Mouse (Mus musculus): ENCODE data around the gene C5ar1.
"Not testable (repeated sequence)": the region's sequence is repeated elsewhere in the genome, so short reads cannot be mapped to it uniquely, and the experiment has no call there.

The C5ar1 gene

GRCm38 (mm10) chr7:16259110-16259590 lies at the start of gene C5ar1:
TSS of gene C5ar1 (minus strand) at chr7:16259540.
- no peak for DNase-seq (ENCODE audit: extremely low read depth, low read depth, low spot score)

- DNase-seq (ENCODE audit: extremely low read depth, low read depth, low spot score) = no peak
Measured at GRCm38 (mm10) chr7:16308555-16309317, 49.4 kb upstream of the C5ar1 start.

DNA sequence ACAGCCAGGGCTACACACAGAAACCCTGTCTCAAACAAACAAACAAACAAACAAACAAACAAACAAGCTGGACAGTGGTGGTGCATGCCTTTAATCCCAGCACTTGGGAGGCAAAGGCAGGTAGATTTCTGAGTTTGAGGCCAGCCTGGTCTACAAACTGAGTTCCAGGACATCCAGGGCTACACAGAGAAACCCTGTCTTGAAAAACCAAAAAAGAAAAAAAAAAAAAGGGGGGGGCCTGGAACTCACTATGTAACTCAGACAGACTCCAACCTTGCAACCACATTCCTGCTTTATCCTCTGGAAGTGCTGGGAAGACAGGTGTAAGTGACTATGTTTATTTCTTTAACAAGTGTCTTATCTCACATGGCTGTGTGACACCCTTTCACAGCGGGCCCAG lies 48.8 kb upstream of the C5ar1 start, which contains the start of gene Bbc3:
Bbc3 (plus strand) TSS at position 301 of the 400 bp plus-strand sequence.
- DNase-seq (ENCODE audit: extremely low read depth, low read depth, low spot score) = not testable (repeated sequence)

DNA sequence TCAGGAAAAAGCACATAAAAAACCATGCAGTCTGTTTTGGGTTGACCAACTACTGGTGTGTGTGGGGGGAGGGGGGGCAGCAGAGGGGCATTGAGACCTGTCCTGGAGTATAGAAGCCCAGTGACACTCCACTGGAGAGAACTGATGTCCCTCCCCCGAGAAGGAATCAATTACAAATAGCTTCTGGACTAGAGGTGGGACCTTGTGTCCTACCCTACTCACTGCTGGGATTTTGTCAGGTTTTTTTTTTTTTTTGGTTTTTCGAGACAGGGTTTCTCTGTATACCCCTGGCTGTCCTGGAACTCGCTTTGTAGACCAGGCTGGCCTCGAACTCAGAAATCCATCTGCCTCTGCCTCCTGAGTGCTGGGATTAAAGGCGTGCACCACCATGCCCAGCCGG lies 47.8 kb upstream of the C5ar1 start:
- DNase-seq (ENCODE audit: extremely low read depth, low read depth, low spot score) = not testable (repeated sequence)

DNA sequence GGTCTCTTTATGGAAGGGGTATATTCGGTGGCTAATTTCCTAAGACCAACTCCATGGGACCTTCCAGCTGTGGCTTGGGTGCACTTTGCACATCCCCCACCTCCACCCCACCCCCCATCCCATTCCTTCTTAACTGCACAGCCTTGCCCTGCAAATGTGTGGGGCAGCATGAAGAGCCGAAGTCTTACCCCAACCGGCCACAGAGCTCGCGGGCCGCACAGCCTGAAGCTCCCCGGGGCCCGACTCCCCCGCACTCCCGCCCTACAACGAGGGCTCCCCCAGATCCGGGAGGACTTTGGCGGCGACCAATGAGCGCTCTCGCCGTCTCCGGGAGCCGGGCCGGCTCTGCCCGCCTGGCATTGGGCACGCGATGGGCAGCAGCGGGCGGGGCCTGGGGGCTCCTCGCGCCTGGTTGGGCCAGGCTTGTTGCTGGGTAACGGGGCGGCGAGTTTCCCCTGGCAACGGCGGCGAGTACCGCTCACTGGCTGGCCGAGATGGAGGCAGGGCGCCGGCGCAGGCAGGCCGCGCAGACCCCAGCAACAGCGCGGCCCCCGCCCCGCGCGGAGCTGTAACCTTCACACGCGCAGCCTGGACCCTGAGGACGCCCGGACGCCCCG lies 40.2 kb upstream of the C5ar1 start:
- no peak for DNase-seq (ENCODE audit: extremely low read depth, low read depth, low spot score)

DNA sequence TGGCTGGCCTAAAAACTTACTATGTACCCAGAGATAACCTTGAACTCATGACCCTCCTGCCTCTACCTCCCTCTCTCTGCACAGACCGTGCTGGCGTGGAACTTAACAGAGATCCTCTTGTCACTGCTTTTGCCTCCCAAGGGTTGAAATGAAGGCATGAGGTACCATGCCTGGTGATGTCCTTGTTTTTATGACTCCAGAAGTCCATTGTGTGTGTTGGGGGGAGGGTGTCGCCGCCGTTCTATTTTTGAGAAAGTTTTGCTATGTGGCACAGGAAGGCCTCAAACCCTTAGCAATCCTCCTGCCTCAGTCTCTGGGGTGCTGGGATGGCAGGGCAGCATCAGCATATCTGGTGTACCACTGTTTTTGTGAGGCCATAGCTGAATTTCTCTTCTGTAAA lies 39.6 kb upstream of the C5ar1 start:
- no peak for DNase-seq (ENCODE audit: extremely low read depth, low read depth, low spot score)

DNA sequence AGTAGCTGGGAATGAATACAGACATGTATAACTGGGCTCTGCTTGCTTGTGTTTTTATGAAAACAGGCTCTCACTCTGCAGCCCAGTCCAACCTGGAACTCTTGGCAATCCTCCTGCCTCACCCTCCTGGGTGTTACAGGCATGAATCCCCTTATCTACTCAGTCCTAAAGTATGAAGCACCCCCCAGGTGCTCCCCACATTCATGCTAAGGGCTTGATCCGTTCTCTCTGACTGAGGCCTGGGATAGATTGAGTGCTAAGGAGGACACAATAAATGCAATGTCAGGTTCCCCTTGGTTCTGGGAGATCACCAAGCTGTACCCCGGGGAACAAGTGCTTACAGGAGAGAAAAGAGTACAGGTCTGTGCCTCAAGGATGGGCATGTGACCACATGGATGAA lies 38.3 kb upstream of the C5ar1 start:
- no peak for DNase-seq (ENCODE audit: extremely low read depth, low read depth, low spot score)

DNA sequence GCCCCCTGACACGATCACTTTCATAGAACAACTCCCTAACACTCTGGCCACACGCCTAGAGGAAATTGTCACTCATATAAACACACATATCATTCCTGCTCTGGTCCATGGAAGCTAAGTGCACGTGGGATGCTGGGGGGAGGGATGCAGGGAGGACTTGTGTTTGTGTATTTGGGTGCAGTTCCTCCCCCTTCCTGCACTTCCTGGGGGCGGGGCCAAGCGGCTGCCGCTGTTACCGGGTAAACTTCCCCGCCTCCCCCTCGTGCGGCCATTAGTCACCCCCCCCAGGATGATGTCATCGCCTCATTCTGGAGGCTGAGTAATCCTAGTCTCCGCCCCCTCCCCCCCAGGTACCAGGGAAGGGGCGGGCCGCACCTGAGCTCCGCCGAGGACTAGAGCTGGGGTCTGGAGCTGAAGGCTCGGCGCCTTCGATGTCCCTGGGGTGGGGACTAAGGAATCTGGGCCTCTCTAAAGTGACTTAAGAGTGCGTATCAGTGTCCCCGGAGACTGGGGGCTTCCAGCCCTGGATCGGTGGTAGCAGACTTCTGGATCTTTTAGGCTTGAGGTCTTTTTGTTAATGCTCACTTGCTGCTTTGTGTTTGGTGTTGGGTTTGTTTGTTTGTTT lies 37.5 kb upstream of the C5ar1 start:
- no peak for DNase-seq (ENCODE audit: extremely low read depth, low read depth, low spot score)

GRCm38 (mm10) chr7:16296146-16296545 lies 36.8 kb upstream of the C5ar1 start:
- DNase-seq (ENCODE audit: extremely low read depth, low read depth, low spot score) = no peak

DNA sequence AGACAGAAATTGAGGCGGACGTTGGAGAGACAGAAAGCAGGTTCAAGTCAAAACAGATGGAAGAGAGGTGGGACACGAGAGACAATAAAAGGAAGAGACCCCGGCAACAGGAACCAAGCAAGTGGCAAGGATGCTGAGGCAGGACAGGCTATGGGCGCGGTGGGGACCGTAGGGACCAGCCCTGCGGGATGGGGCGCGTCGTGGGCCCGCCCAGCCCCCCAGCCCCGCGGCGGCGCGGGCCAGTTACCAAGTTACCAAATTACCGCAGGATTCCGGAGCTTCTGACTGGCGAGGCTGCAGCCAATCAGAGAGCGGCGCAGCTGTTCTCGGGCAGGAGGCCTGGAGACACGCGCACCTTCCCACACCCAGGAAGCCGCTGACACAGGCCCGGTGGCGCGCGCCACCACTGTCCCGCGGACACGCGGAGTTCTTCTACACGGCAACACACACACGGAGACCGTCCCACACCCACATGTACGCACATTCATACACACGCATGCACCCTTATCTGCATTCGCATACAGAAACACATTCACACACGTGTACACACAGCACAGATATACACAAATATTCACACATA lies 36.1 kb upstream of the C5ar1 start:
- no peak for DNase-seq (ENCODE audit: extremely low read depth, low read depth, low spot score)

DNA sequence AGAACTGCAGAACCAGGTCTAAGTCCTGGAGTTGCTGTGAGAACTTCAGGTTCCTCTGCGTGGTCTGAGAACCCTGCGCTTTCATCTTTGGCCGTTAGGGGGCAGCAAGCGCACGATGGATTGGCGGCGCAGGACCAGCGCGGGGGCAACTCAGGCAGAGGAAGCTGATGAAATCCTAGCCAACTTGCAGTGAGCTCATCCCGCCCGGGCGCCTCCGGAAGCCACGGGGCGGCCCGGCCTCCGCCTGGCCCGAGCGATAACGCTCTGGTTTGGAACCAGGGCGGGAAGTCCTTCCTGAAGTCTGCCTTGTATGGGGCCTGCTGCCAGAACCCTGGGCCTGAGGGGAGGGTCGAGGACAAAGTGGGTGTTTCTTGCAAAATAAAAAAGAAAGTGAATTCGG lies 35.5 kb upstream of the C5ar1 start:
- no peak for DNase-seq (ENCODE audit: extremely low read depth, low read depth, low spot score)

DNA sequence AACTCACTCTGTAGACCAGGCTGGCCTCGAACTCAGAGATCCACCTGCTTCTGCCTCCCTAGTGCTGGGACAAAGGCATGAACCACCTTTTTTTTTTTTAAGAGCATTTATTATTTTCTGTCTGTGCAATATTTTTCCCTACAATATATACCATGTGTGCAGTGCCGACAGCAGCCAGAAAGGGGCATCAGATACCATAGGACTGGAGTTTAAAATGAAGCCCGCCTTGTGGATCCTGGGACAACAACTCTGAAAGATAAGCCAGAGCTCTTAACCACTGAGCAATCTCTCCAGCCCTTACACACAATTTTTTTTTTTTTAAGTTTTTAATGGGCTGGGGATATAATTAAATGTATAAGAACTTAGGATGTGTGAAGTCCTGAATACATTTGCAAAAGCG lies 35.0 kb upstream of the C5ar1 start:
- no peak for DNase-seq (ENCODE audit: extremely low read depth, low read depth, low spot score)

DNA sequence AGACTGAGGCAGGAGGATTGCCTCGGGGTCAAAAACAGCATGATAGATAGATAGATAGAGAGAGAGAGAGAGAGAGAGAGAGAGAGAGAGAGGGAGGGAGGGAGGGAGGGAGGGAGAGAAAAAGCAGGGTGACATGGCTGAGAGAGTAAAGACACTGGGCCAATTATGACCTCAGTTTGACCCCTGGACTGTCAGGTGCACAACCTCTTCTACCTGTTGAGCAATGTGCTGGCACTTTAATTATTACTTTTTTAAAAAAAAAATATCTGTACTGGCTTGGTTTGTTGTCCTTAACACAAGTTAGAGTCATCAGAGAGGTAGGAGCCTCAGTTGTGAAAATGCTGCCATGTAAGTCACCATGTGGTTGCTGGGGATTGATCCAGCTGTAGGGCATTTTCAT lies 28.5 kb upstream of the C5ar1 start:
- DNase-seq (ENCODE audit: extremely low read depth, low read depth, low spot score) = no peak

- no peak for DNase-seq (ENCODE audit: extremely low read depth, low read depth, low spot score)
Measured at GRCm38 (mm10) chr7:16287016-16287415, 27.7 kb upstream of the C5ar1 start.

DNA sequence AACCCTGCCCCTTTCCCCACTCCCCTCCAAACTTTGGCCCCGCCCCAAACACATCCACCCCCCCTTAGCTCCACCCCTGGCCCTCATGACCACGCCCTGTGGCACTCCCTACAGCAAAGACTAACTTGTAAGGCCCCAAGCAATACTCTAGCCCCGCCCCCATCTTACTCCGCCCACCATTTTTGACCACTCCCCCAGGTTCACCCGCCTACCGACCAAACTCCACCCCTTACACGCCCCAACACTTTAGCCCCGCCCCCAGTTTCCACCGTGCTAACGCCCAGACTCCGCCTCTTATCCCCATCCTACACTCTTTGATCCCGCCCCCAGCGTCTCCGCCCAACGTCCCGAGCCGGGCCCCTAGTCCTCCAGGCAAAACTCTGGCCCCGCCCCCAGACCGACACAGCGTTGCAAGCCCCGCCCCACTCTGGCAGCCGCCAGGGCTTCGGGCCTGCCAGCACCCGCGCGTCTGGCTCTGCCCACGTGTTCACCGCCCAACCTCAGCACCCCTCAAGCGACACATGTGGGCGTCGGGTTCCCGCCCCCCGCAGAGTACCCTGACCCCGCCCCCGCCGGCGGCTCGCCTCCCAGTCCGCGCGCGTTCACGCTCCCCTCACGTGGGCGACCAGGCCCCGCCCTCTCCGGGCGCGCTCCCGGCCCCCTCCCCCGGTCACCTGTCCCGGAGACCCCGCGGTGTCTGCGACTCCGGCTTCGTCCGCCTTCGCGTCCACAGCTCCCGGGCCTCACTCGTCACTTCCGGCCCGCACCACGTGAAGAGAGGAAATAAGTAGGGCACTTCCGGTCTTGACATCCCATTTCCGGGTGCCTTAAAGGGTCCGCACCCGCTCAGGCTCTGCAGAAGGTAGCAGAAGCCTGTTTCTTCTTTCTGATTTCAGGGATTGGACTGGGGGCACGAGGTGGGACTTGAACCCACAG lies 27.0 kb upstream of the C5ar1 start, which contains the start of gene Ccdc9:
Ccdc9 (minus strand) TSS at position 770 of the 936 bp plus-strand sequence.
- DNase-seq (ENCODE audit: extremely low read depth, low read depth, low spot score) = no peak

GRCm38 (mm10) chr7:16285450-16286025 lies 26.2 kb upstream of the C5ar1 start:
- no peak for DNase-seq (ENCODE audit: extremely low read depth, low read depth, low spot score)

DNA sequence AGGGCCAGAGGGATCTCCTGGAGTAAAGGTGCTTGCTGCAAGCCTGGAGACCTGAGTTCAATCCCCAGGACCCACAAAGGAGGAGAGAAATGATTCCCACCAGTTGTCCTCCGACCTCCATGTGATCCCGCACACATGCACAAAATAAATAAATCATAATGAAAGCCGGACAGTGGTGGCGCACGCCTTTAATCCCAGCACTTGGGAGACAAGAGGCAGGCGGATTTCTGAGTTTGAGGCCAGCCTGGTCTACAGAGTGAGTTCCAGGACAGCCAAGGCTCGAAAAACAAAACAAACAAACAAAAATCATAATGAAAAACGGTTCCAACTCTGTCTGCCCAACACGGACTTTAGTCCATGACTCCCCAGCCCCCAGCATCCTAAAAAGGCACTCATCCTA lies 25.6 kb upstream of the C5ar1 start:
- no peak for DNase-seq (ENCODE audit: extremely low read depth, low read depth, low spot score)

GRCm38 (mm10) chr7:16284001-16284400 lies 24.7 kb upstream of the C5ar1 start:
- no peak for DNase-seq (ENCODE audit: extremely low read depth, low read depth, low spot score)

DNA sequence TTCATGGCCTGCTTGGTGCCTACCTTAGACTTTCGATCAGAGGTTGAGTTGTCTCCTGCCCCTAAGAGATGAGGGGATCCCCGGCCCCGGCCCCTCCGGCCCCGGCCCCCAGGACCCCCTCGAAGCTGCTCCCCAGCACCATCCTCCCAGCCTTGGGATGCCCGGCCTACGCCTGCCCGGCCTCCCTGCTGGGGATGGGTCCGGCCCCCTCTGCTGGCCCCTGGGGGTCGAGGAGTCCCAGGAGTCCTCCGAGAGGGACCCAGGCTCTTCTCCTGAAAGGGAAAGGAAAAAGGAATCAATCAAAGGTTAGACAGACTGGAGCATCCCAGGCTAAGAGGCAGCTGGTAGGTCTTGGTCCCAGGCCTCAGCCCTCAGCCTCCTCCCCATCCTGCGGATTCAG lies 23.0 kb upstream of the C5ar1 start:
- DNase-seq (ENCODE audit: extremely low read depth, low read depth, low spot score) = no peak

DNA sequence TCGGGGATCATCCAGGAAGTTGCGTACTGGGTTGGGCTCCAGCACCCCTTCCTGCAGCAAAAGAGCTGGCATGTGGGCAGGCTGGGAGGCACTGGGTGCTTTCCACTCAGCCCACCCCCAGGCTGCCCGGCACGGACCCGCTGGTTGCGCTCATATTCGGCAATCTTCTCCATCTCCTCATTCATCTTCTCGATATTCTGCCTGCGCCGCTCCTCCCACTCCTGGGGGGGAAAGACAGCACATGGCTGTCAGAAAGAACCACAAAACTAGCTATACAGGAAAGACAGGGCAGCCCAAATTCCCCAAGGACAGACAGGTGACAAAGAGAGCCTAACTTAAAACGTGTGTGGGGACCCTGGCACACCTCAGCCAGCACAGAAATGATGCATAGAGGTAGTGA lies 21.4 kb upstream of the C5ar1 start:
- no peak for DNase-seq (ENCODE audit: extremely low read depth, low read depth, low spot score)
